Mouse (Mus musculus) lung, adult 18-20 months (tissue): ENCODE data around the gene Thtpa.

Source experiments
- DNase-seq, 2 experiments: peaks; one replicate each; pipeline ENCODE4 v3.0.0; 2022; ENCODE audit warnings: mixed read lengths in 2 of 2

Thtpa gene

GRCm38 (mm10) chr14:55148363-55148915, 53.9 kb downstream of the Thtpa start:
- DNase-seq: peak; percentile 20 to 36
